Comparison of ENCODE assay signal across 22 mouse cellular contexts in genomic region chr6:5134986-5135385, GRCm38 (mm10). TPM values are rescaled to one million over a fixed set of nuclear protein-coding genes. Genes with fewer than 3 reads are reported as not detected.
DNase-seq lines count a peak whose midpoint lies in the region; ATAC-seq lines count a peak whose summit lies in the region.
"Had no signal": no experiment of that assay in that cellular context is flagged by ENCODE, and none has a peak within 500 bp of the region (broad histone marks: within the 10 kb centered on the region; RNA-seq: fewer than 3 reads in every experiment).

No protein-coding gene starts in this region.

- no peaks in the 10 kb centered on the region for H3K9me3 ChIP-seq in liver, embryonic 13.5 days (replicated peaks)
- H3K9me3 ChIP-seq in liver, embryonic 11.5 days (ENCODE audit: control insufficient read depth, low read length), result no peaks in the 10 kb centered on the region
- H3K9me3 ChIP-seq in liver, embryonic 16.5 days (replicated peaks; ENCODE audit: control insufficient read depth, low read length), result no peaks in the 10 kb centered on the region
- H3K9me3 ChIP-seq: embryonic facial prominence, embryonic 10.5 days; embryonic facial prominence, embryonic 12.5 days; forebrain, embryonic 13.5 days; forebrain, embryonic 15.5 days had no signal

- H3K36me3 ChIP-seq in liver, embryonic 13.5 days, result no peaks in the 10 kb centered on the region; the same call in 1 of the 2 replicates
- no peaks in the 10 kb centered on the region for H3K36me3 ChIP-seq in liver, embryonic 11.5 days (ENCODE audit: control insufficient read depth, insufficient read depth, low read length)
- H3K36me3 ChIP-seq in liver, embryonic 16.5 days (ENCODE audit: control insufficient read depth, insufficient read depth), result no peaks in the 10 kb centered on the region

- no peak; the same call in 1 of the 2 replicates for ATAC-seq in liver, embryonic 13.5 days (ENCODE audit: low read depth)
- no peak for ATAC-seq in liver, embryonic 11.5 days (replicated peaks; ENCODE audit: low FRiP score)
- ATAC-seq in liver, embryonic 16.5 days (ENCODE audit: low read depth), result peak; percentile 58
- ATAC-seq: forebrain, embryonic 13.5 days; forebrain, embryonic 15.5 days; forebrain, postnatal 0 days had no signal

- H3K4me2 ChIP-seq in liver, embryonic 13.5 days, result no peak overlapping the region
- H3K4me2 ChIP-seq in liver, embryonic 11.5 days, result no peak overlapping the region
- H3K4me2 ChIP-seq in liver, embryonic 16.5 days (ENCODE audit: low read depth, low read length), result no peak overlapping the region
- H3K4me2 ChIP-seq: embryonic facial prominence, embryonic 12.5 days; forebrain, embryonic 13.5 days; forebrain, embryonic 15.5 days had no signal

- DNase-seq in liver, embryonic 13.5 days, result no peak
- no peak for DNase-seq in liver, embryonic 11.5 days (ENCODE audit: low spot score)
- DNase-seq in lung, postnatal 4 days, result no peak
- no peak for DNase-seq in adrenal gland, postnatal 25 days
- DNase-seq: adrenal gland, adult 2 months; adrenal gland, postnatal 10 days; adrenal gland, postnatal 36 days; cerebellum, adult 11-12 months; cerebellum, adult 2 months; cerebellum, adult 9-10 months; cerebellum, postnatal 10 days; cerebellum, postnatal 25 days; forebrain, postnatal 0 days had no signal

- H3K27ac ChIP-seq in liver, embryonic 13.5 days, result peak overlapping the region; percentile 31; the same call in 1 of the 2 replicates
- H3K27ac ChIP-seq in liver, embryonic 11.5 days (ENCODE audit: low read depth, low read length), result no peak overlapping the region
- peak overlapping the region; percentile 42; the same call in 1 of the 2 replicates for H3K27ac ChIP-seq in liver, embryonic 16.5 days (ENCODE audit: low read length)
- H3K27ac ChIP-seq: embryonic facial prominence, embryonic 10.5 days; embryonic facial prominence, embryonic 12.5 days; forebrain, embryonic 13.5 days; forebrain, embryonic 15.5 days had no signal

- WGBS in liver, embryonic 13.5 days (ENCODE audit: insufficient replicate concordance), result 63% methylated on average over 6 of the region's 6 CpGs
- 69% methylated on average over 6 of the region's 6 CpGs for WGBS in liver, embryonic 11.5 days
- 60% methylated on average over 6 of the region's 6 CpGs for WGBS in liver, embryonic 16.5 days (ENCODE audit: insufficient replicate concordance)

- no peaks in the 10 kb centered on the region for H3K27me3 ChIP-seq in liver, embryonic 13.5 days
- H3K27me3 ChIP-seq in liver, embryonic 11.5 days (replicated peaks; ENCODE audit: control insufficient read depth, insufficient read depth, low read length), result no peaks in the 10 kb centered on the region
- no peaks in the 10 kb centered on the region for H3K27me3 ChIP-seq in liver, embryonic 16.5 days (ENCODE audit: control insufficient read depth, insufficient read depth, low read depth, low read length)
- H3K27me3 ChIP-seq: embryonic facial prominence, embryonic 12.5 days; forebrain, embryonic 13.5 days; forebrain, embryonic 15.5 days had no signal

- peaks cover 3% of the 10 kb centered on the region; the same call in 1 of the 2 replicates for H3K4me1 ChIP-seq in liver, embryonic 13.5 days (replicated peaks)
- H3K4me1 ChIP-seq in liver, embryonic 11.5 days (replicated peaks; ENCODE audit: control insufficient read depth, insufficient read depth, low read length), result no peaks in the 10 kb centered on the region
- H3K4me1 ChIP-seq in liver, embryonic 16.5 days (ENCODE audit: control insufficient read depth, low read depth, low read length), result no peaks in the 10 kb centered on the region
- H3K4me1 ChIP-seq: embryonic facial prominence, embryonic 12.5 days; forebrain, embryonic 13.5 days; forebrain, embryonic 15.5 days had no signal

- H3K9ac ChIP-seq in liver, embryonic 13.5 days, result no peak overlapping the region
- H3K9ac ChIP-seq in liver, embryonic 11.5 days (ENCODE audit: low read depth, low read length), result no peak overlapping the region
- H3K9ac ChIP-seq in liver, embryonic 16.5 days (ENCODE audit: low read depth, low read length), result no peak overlapping the region
- H3K9ac ChIP-seq: embryonic facial prominence, embryonic 12.5 days; forebrain, embryonic 13.5 days; forebrain, embryonic 15.5 days; forebrain, postnatal 0 days had no signal

- no peak overlapping the region for H3K4me3 ChIP-seq in liver, embryonic 13.5 days (replicated peaks)
- no peak overlapping the region for H3K4me3 ChIP-seq in liver, embryonic 11.5 days (ENCODE audit: low read depth, low read length)
- H3K4me3 ChIP-seq in liver, embryonic 16.5 days (ENCODE audit: low read depth, low read length), result no peak overlapping the region
- H3K4me3 ChIP-seq: embryonic facial prominence, embryonic 10.5 days; embryonic facial prominence, embryonic 12.5 days; forebrain, embryonic 13.5 days; forebrain, embryonic 15.5 days had no signal

RNA-seq across cellular contexts. Expression of gene Pon1, which starts 58.8 kb away (rescaled TPM):
- 2.3 TPM in 2 replicates for polyA plus RNA-seq in liver, embryonic 13.5 days (2015; fragmentation: Nextera tagmentation; extraction: Ambion mirVana)
- polyA plus RNA-seq in liver, embryonic 11.5 days (2014; fragmentation: Nextera tagmentation; extraction: Ambion mirVana), result 0.75 and 1.5 TPM in 2 replicates
- 15.5 and 19.2 TPM in 2 replicates for polyA plus RNA-seq in liver, embryonic 16.5 days (2015; fragmentation: Nextera tagmentation; extraction: Ambion mirVana)
- total RNA-seq in adrenal gland, postnatal 25 days (2021), result 3.3 and 8.9 TPM in 2 replicates
- total RNA-seq: ES-E14, MEL had no signal
- polyA plus RNA-seq: C2C12; cerebellum, adult 2 months; cortical plate, adult 2 months; embryonic facial prominence, embryonic 10.5 days; forebrain, embryonic 13.5 days had no signal
